ENCODE assay signal across 17 mouse cellular contexts in genomic region chr3:55214413-55214812, GRCm38 (mm10). TPM values are rescaled to one million over a fixed set of nuclear protein-coding genes. Genes with fewer than 3 reads are reported as not detected.
A peak's percentile ranks its signal among the peaks of the same experiment; 100 is the strongest.
DNase-seq lines count a peak whose midpoint lies in the region; ATAC-seq and TF ChIP-seq lines count a peak whose summit lies in the region.
"Had no signal": no experiment of that assay in that cellular context is flagged by ENCODE, and none has a peak within 500 bp of the region (broad histone marks: within the 10 kb centered on the region; RNA-seq: fewer than 3 reads in every experiment).

No protein-coding gene starts in this region.

- H3K36me3 ChIP-seq in intestine, embryonic 14.5 days (ENCODE audit: control insufficient read depth, insufficient read depth, low read length): no peaks in the 10 kb centered on the region
- H3K36me3 ChIP-seq in intestine, postnatal 0 days (ENCODE audit: control insufficient read depth, insufficient read depth): no peaks in the 10 kb centered on the region
- no peaks in the 10 kb centered on the region for H3K36me3 ChIP-seq in limb, embryonic 14.5 days (ENCODE audit: control insufficient read depth, insufficient read depth, low read length)
- H3K36me3 ChIP-seq: embryonic facial prominence, embryonic 15.5 days; limb, embryonic 12.5 days had no signal

- H3K27ac ChIP-seq in intestine, embryonic 14.5 days (ENCODE audit: low read depth): no peak overlapping the region
- no peak overlapping the region for H3K27ac ChIP-seq in intestine, postnatal 0 days (ENCODE audit: low read depth, low read length)
- peak overlapping the region; percentile 23; the same call in 1 of the 2 replicates for H3K27ac ChIP-seq in limb, embryonic 14.5 days (replicated peaks; ENCODE audit: low read depth, low read length)
- H3K27ac ChIP-seq: embryonic facial prominence, embryonic 15.5 days; gastrocnemius, adult 2 months; limb, embryonic 12.5 days had no signal

- H3K4me3 ChIP-seq in intestine, embryonic 14.5 days (ENCODE audit: low read depth, low read length): no peak overlapping the region
- H3K4me3 ChIP-seq in intestine, postnatal 0 days (ENCODE audit: low read depth, low read length): no peak overlapping the region
- H3K4me3 ChIP-seq in limb, embryonic 14.5 days (replicated peaks; ENCODE audit: low read length): no peak overlapping the region
- H3K4me3 ChIP-seq: embryonic facial prominence, embryonic 15.5 days; gastrocnemius, adult 2 months; limb, embryonic 12.5 days had no signal

- H3K4me1 ChIP-seq in intestine, embryonic 14.5 days (replicated peaks; ENCODE audit: control insufficient read depth, insufficient read depth, low read length): no peaks in the 10 kb centered on the region
- no peaks in the 10 kb centered on the region for H3K4me1 ChIP-seq in intestine, postnatal 0 days (replicated peaks; ENCODE audit: control insufficient read depth, insufficient read depth, low read length)
- peaks cover 8% of the 10 kb centered on the region; the same call in 1 of the 2 replicates for H3K4me1 ChIP-seq in limb, embryonic 14.5 days (ENCODE audit: control insufficient read depth, insufficient read depth, low read length)
- H3K4me1 ChIP-seq: limb, embryonic 12.5 days had no signal

- WGBS in intestine, embryonic 14.5 days: 77% methylated on average over 6 of the region's 6 CpGs
- 53% methylated on average over 6 of the region's 6 CpGs for WGBS in intestine, postnatal 0 days
- 66% methylated on average over 6 of the region's 6 CpGs for WGBS in limb, embryonic 14.5 days

- no peak overlapping the region for H3K9ac ChIP-seq in intestine, embryonic 14.5 days (ENCODE audit: low read length)
- H3K9ac ChIP-seq in intestine, postnatal 0 days (ENCODE audit: low read depth, low read length): no peak overlapping the region
- H3K9ac ChIP-seq in limb, embryonic 14.5 days (ENCODE audit: low read depth, low read length, severe bottlenecking): no peak overlapping the region
- H3K9ac ChIP-seq: embryonic facial prominence, embryonic 15.5 days; limb, embryonic 12.5 days had no signal

- H3K4me2 ChIP-seq in intestine, embryonic 14.5 days (ENCODE audit: low read length): no peak overlapping the region
- H3K4me2 ChIP-seq in intestine, postnatal 0 days (replicated peaks; ENCODE audit: low read depth): no peak overlapping the region
- H3K4me2 ChIP-seq in limb, embryonic 14.5 days (replicated peaks; ENCODE audit: low read depth, low read length, severe bottlenecking): no peak overlapping the region
- H3K4me2 ChIP-seq: embryonic facial prominence, embryonic 15.5 days; limb, embryonic 12.5 days had no signal

- no peak for TF ChIP-seq POLR2A in limb, embryonic 14.5 days (IDR thresholded peaks at IDR 0.05; ENCODE audit: borderline replicate concordance, extremely low read depth, insufficient read depth, insufficient read length)

- peak; percentile 27 for DNase-seq in intestine, embryonic 14.5 days (ENCODE audit: low spot score)
- peak; percentile 36 for DNase-seq in Muller cell, postnatal 12 days (ENCODE audit: inconsistent ontology term)
- DNase-seq in brain, embryonic 18.5 days (ENCODE audit: low read depth, low spot score): peak; percentile 36
- peak; percentile 75 for DNase-seq in limb, embryonic 14.5 days (ENCODE audit: low spot score)
- DNase-seq: cerebellum, adult 8-10 months; gastrocnemius, adult 2 months; kidney, adult 8-10 months; spleen, adult 18-20 months had no signal

- no peak for ATAC-seq in intestine, embryonic 14.5 days (replicated peaks; ENCODE audit: low FRiP score, low TSS enrichment, low read depth)
- no peak for ATAC-seq in intestine, postnatal 0 days
- ATAC-seq in limb, embryonic 14.5 days (ENCODE audit: low FRiP score, low read depth): no peak
- no peak for ATAC-seq in frontal cortex, adult (ENCODE audit: low TSS enrichment)
- no peak for ATAC-seq in megakaryocyte-erythroid progenitor cell, adult 5-6 weeks (replicated peaks; ENCODE audit: low FRiP score, low TSS enrichment, poor library complexity, severe bottlenecking)

- no peaks in the 10 kb centered on the region for H3K9me3 ChIP-seq in intestine, embryonic 14.5 days (ENCODE audit: control insufficient read depth, low read length)
- H3K9me3 ChIP-seq in intestine, postnatal 0 days (ENCODE audit: control insufficient read depth): no peaks in the 10 kb centered on the region
- H3K9me3 ChIP-seq in limb, embryonic 14.5 days (ENCODE audit: control insufficient read depth, low read length): no peaks in the 10 kb centered on the region
- H3K9me3 ChIP-seq: embryonic facial prominence, embryonic 15.5 days; limb, embryonic 12.5 days had no signal

- H3K27me3 ChIP-seq in intestine, embryonic 14.5 days (replicated peaks; ENCODE audit: control insufficient read depth, insufficient read depth, low read length): no peaks in the 10 kb centered on the region
- no peaks in the 10 kb centered on the region for H3K27me3 ChIP-seq in intestine, postnatal 0 days (replicated peaks; ENCODE audit: control insufficient read depth, insufficient read depth, low read length)
- H3K27me3 ChIP-seq in limb, embryonic 14.5 days (ENCODE audit: control insufficient read depth, insufficient read depth, low read length): no peaks in the 10 kb centered on the region
- H3K27me3 ChIP-seq: embryonic facial prominence, embryonic 15.5 days; limb, embryonic 12.5 days had no signal

- no peak for TF ChIP-seq CTCF in intestine, postnatal 0 days (IDR thresholded peaks at IDR 0.05; ENCODE audit: low read depth)

RNA-seq across cellular contexts. Expression of gene Dclk1, which starts 27.8 kb away (rescaled TPM):
- 14.2 and 15.5 TPM in 2 replicates for polyA plus RNA-seq in intestine, embryonic 14.5 days (2014; fragmentation: Nextera tagmentation; extraction: Ambion mirVana)
- 3.1 and 5.0 TPM in 2 replicates for polyA plus RNA-seq in intestine, postnatal 0 days (2015; fragmentation: Nextera tagmentation; extraction: Ambion mirVana)
- polyA plus RNA-seq in limb, embryonic 14.5 days (2012; rRNA removed): 23.3 and 24.0 TPM in 2 replicates
- 66.2 and 75.7 TPM in 2 replicates for polyA plus RNA-seq in limb, embryonic 14.5 days (2014; fragmentation: Nextera tagmentation; extraction: Ambion mirVana)
- total RNA-seq in megakaryocyte-erythroid progenitor cell, adult 5-6 weeks (2014; fragmentation: Nextera tagmentation): not detected in 2 replicates
- not detected in 2 replicates for total RNA-seq in megakaryocyte-erythroid progenitor cell, adult 5-6 weeks (2017)
- total RNA-seq: monocyte, adult 5-6 weeks had no signal

RNA-seq across cellular contexts. Expression of gene Sohlh2, which starts 32.6 kb away (rescaled TPM):
- polyA plus RNA-seq in intestine, embryonic 14.5 days (2014; fragmentation: Nextera tagmentation; extraction: Ambion mirVana): not detected in 2 replicates
- not detected in 2 replicates for polyA plus RNA-seq in intestine, postnatal 0 days (2015; fragmentation: Nextera tagmentation; extraction: Ambion mirVana)
- 0.09 and 0.12 TPM in 2 replicates for polyA plus RNA-seq in limb, embryonic 14.5 days (2012; rRNA removed)
- polyA plus RNA-seq in limb, embryonic 14.5 days (2014; fragmentation: Nextera tagmentation; extraction: Ambion mirVana): not detected in 2 replicates
- not detected in 2 replicates for total RNA-seq in megakaryocyte-erythroid progenitor cell, adult 5-6 weeks (2014; fragmentation: Nextera tagmentation)
- not detected in 2 replicates for total RNA-seq in megakaryocyte-erythroid progenitor cell, adult 5-6 weeks (2017)
- total RNA-seq: gastrocnemius, adult 2 months; layer of hippocampus, postnatal 10 days; monocyte, adult 5-6 weeks had no signal
- polyA plus RNA-seq: embryonic facial prominence, embryonic 15.5 days; heart, embryonic 14.5 days; limb, embryonic 12.5 days; lung, embryonic 16.5 days had no signal
